Mouse (Mus musculus): Measurements from ENCODE around the gene Grrp1. TPM values are rescaled to one million over a fixed set of nuclear protein-coding genes. Genes with fewer than 3 reads are reported as not detected.

The Grrp1 gene
- polyA plus RNA-seq, 1 experiment, result 11.5 TPM

DNA sequence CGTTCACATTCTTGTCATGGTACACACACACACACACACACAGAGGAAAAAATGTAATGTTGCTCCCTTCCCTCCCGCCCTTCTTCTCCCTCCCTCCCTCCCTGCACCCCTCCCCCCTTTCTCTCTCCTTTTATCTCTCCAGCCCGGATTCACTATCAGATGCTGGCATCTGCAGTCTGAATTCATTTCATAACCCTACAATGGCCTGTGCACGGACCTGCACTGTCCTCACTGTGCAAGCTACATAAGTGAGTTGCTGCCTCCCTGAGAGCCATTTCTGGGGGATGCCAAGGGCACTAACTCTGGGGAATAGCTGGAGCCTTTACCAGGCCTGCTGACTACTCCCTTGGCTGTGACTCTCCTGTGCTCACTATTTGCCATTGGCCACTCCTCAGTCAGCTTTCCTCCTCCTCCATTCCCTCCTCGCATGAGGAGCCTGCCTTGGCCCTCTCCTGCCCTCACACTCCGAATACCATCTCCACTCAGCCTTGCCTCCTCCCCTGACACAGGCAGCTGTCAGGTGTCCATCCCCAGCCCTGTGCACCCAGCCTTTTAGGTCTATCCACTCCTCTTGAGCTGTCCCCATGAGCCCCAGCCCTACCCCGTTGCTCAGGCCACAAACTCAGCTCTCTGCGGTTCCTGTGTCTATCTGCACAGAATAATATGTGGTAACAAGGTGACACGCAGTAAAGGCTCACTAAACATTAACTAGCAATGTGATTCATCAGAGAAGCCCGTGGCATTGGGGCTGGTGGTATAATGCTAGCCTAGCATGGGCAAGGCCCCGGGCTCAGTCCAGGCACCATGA lies 30.9 kb downstream of the Grrp1 start:
- WGBS, result 35% methylated on average over 11 of the region's 11 CpGs
- Histone ChIP-seq H3K4me1 (ENCODE audit: control insufficient read depth, insufficient read depth, low read length) (peaks cover 4% of the 10 kb centered on the region; the same call in 1 of the 2 replicates), H3K36me3 (ENCODE audit: control insufficient read depth, insufficient read depth, low read length) (no peaks in the 10 kb centered on the region), H3K27me3 (replicated peaks; ENCODE audit: control insufficient read depth, insufficient read depth, low read length) (no peaks in the 10 kb centered on the region), H3K27ac (ENCODE audit: insufficient read depth, low read depth, low read length) (peak overlapping the region; percentile 66), H3K4me3 (ENCODE audit: insufficient read depth, low read depth, low read length) (no peak overlapping the region)
- DNase-seq, result peak; percentile 55
- TF ChIP-seq POLR2A (IDR thresholded peaks at IDR 0.05; ENCODE audit: low read depth, low read length), result no peak
- no peak for TF ChIP-seq CTCF (conservative IDR thresholded peaks at IDR 0.05; ENCODE audit: insufficient read depth, insufficient read length, low read depth, low read length)

GRCm38 (mm10) chr4:134206488-134207053 lies 47.3 kb downstream of the Grrp1 start:
- DNase-seq, result no peak
- WGBS, result 26% methylated on average over 6 of the region's 6 CpGs

GRCm38 (mm10) chr4:134203340-134203896 lies 50.5 kb downstream of the Grrp1 start:
- H3K4me1 ChIP-seq (ENCODE audit: control insufficient read depth, insufficient read depth, low read length), result no peaks in the 10 kb centered on the region
- no peak overlapping the region for H3K4me3 ChIP-seq (ENCODE audit: insufficient read depth, low read depth, low read length)
- H3K27ac ChIP-seq (ENCODE audit: insufficient read depth, low read depth, low read length), result no peak overlapping the region
- TF ChIP-seq POLR2A (IDR thresholded peaks at IDR 0.05; ENCODE audit: low read depth, low read length), result no peak
- TF ChIP-seq CTCF (conservative IDR thresholded peaks at IDR 0.05; ENCODE audit: insufficient read depth, insufficient read length, low read depth, low read length), result no peak
- WGBS, result 77% methylated on average over 17 of the region's 17 CpGs
- no peak for DNase-seq
- no peaks in the 10 kb centered on the region for H3K27me3 ChIP-seq (replicated peaks; ENCODE audit: control insufficient read depth, insufficient read depth, low read length)
- H3K36me3 ChIP-seq (ENCODE audit: control insufficient read depth, insufficient read depth, low read length), result no peaks in the 10 kb centered on the region

More at GRCm38 (mm10) chr4:134206488-134207053, 47.3 kb downstream of the Grrp1 start:
- TF ChIP-seq POLR2A (IDR thresholded peaks at IDR 0.05; ENCODE audit: low read depth, low read length), result no peak
- TF ChIP-seq CTCF (conservative IDR thresholded peaks at IDR 0.05; ENCODE audit: insufficient read depth, insufficient read length, low read depth, low read length), result no peak
- no peak overlapping the region for H3K27ac ChIP-seq (ENCODE audit: insufficient read depth, low read depth, low read length)
- no peak overlapping the region for H3K4me3 ChIP-seq (ENCODE audit: insufficient read depth, low read depth, low read length)
- no peaks in the 10 kb centered on the region for H3K36me3 ChIP-seq (ENCODE audit: control insufficient read depth, insufficient read depth, low read length)
- no peaks in the 10 kb centered on the region for H3K4me1 ChIP-seq (ENCODE audit: control insufficient read depth, insufficient read depth, low read length)
- H3K27me3 ChIP-seq (replicated peaks; ENCODE audit: control insufficient read depth, insufficient read depth, low read length), result no peaks in the 10 kb centered on the region

DNA sequence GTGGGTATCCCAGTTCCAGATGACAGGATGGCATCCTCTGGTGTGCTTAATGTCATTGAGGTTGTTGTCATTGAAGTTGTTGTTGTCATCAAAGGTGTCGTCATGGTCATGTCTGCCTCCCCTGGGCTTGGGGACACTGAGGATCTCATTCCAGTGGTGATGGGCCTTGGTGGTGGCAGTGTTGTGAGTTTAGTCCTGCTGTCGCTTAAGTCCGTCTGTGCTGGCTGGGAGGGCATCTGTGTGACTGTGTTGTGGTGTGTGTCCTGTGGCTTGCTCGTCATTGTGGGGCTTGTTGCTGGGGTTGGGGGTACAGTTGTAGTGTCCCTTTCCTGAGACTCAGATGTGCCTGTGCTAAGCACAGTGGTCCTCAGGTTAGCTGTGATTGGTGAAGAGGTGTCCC lies 51.0 kb downstream of the Grrp1 start, which contains the start of gene Gm7534:
Gene Gm7534 (minus strand): TSS at position 101 of the 400 bp plus-strand sequence.
- H3K4me1 ChIP-seq (ENCODE audit: control insufficient read depth, insufficient read depth, low read length), result no peaks in the 10 kb centered on the region
- no peak within 1 kb of the TSS for H3K4me3 ChIP-seq (ENCODE audit: insufficient read depth, low read depth, low read length)
- H3K27ac ChIP-seq (ENCODE audit: insufficient read depth, low read depth, low read length), result no peak within 1 kb of the TSS
- TF ChIP-seq POLR2A (IDR thresholded peaks at IDR 0.05; ENCODE audit: low read depth, low read length) (no peak), CTCF (conservative IDR thresholded peaks at IDR 0.05; ENCODE audit: insufficient read depth, insufficient read length, low read depth, low read length) (no peak)
- H3K36me3 ChIP-seq (ENCODE audit: control insufficient read depth, insufficient read depth, low read length), result no peaks in the 10 kb centered on the region
- WGBS, result 96% methylated on average over 4 of the region's 4 CpGs
- H3K27me3 ChIP-seq (replicated peaks; ENCODE audit: control insufficient read depth, insufficient read depth, low read length), result no peaks in the 10 kb centered on the region
- DNase-seq, result no peak

Other genes starting within 250 kb of the Grrp1 start
- not detected in 2 replicates for gene Lin28a, start 235.3 kb downstream of the Grrp1 start, polyA plus RNA-seq (2012; rRNA removed)
- gene Zfp683, start 200.3 kb downstream of the Grrp1 start, polyA plus RNA-seq (2012; rRNA removed), result 0.52 and 0.81 TPM in 2 replicates
- gene Crybg2, start 193.3 kb downstream of the Grrp1 start, polyA plus RNA-seq (2012; rRNA removed), result 0.69 and 1.0 TPM in 2 replicates
- gene Cd52, start 159.0 kb downstream of the Grrp1 start, polyA plus RNA-seq (2012; rRNA removed), result 14.8 and 65.1 TPM in 2 replicates
- 5.6 and 5.9 TPM in 2 replicates for gene Ubxn11, start 151.5 kb downstream of the Grrp1 start, polyA plus RNA-seq (2012; rRNA removed)
- gene Sh3bgrl3, start 125.3 kb downstream of the Grrp1 start, polyA plus RNA-seq (2012; rRNA removed), result 262 and 323 TPM in 2 replicates
- 28.3 and 38.9 TPM in 2 replicates for gene Cep85, start 67.0 kb downstream of the Grrp1 start, polyA plus RNA-seq (2012; rRNA removed)
- not detected in 2 replicates for gene Gm7534, start 51.1 kb downstream of the Grrp1 start, polyA plus RNA-seq (2012; rRNA removed)
- 0.38 and 0.69 TPM in 2 replicates for gene Catsper4, start 26.7 kb downstream of the Grrp1 start, polyA plus RNA-seq (2012; rRNA removed)
- 14.9 and 17.3 TPM in 2 replicates for gene Cnksr1, start 15.7 kb downstream of the Grrp1 start, polyA plus RNA-seq (2012; rRNA removed)
- not detected in 2 replicates for gene E130218I03Rik, start 10.4 kb downstream of the Grrp1 start, polyA plus RNA-seq (2012; rRNA removed)
- 6.0 and 6.4 TPM in 2 replicates for gene Zfp593, start 8.5 kb downstream of the Grrp1 start, polyA plus RNA-seq (2012; rRNA removed)
- 0.27 TPM in 1 of 2 replicates, not detected in the other for gene Gm30191, start 7.2 kb downstream of the Grrp1 start, polyA plus RNA-seq (2012; rRNA removed)
- gene Pdik1l, start 33.8 kb upstream of the Grrp1 start, polyA plus RNA-seq (2012; rRNA removed), result 3.3 and 3.4 TPM in 2 replicates
- gene Trim63, start 61.0 kb upstream of the Grrp1 start, polyA plus RNA-seq (2012; rRNA removed), result 4.2 and 7.4 TPM in 2 replicates
- 32.3 and 33.3 TPM in 2 replicates for gene Slc30a2, start 89.1 kb upstream of the Grrp1 start, polyA plus RNA-seq (2012; rRNA removed)
- gene Extl1, start 129.7 kb upstream of the Grrp1 start, polyA plus RNA-seq (2012; rRNA removed), result 1.1 and 1.3 TPM in 2 replicates
- 96.9 and 102 TPM in 2 replicates for gene Pafah2, start 142.2 kb upstream of the Grrp1 start, polyA plus RNA-seq (2012; rRNA removed)
- 9.8 and 24.9 TPM in 2 replicates for gene Stmn1, start 214.2 kb upstream of the Grrp1 start, polyA plus RNA-seq (2012; rRNA removed)
- gene Paqr7, start 242.6 kb upstream of the Grrp1 start, polyA plus RNA-seq (2012; rRNA removed), result 58.7 and 74.3 TPM in 2 replicates